Mouse (Mus musculus): Measurements from ENCODE around the gene Ide. TPM values are rescaled to one million over a fixed set of nuclear protein-coding genes. Genes with fewer than 3 reads are reported as not detected.

Ide gene
- polyA plus RNA-seq, 2 experiments, result 10.6 to 31.3 TPM

- H3K9me3 ChIP-seq (ENCODE audit: control insufficient read depth, low read length), result no peaks in the 10 kb centered on the region
- peak overlapping the region; percentile 39 for H3K27ac ChIP-seq
- H3K9ac ChIP-seq (replicated peaks), result no peak overlapping the region
- TF ChIP-seq EP300 (IDR thresholded peaks at IDR 0.05; ENCODE audit: low read depth) (peak; percentile 28; the same call in 1 of the 2 replicates), CTCF (IDR thresholded peaks at IDR 0.05; ENCODE audit: low read depth) (no peak)
- ATAC-seq (ENCODE audit: insufficient read depth) (peak; percentile 69; the same call in 1 of the 2 replicates), DNase-seq (ENCODE audit: low read depth in 3 of 3, low spot score in 3 of 3) (no peak)
- 44% methylated on average over 6 of the region's 6 CpGs for WGBS (ENCODE audit: insufficient replicate concordance)
- H3K27me3 ChIP-seq (ENCODE audit: control insufficient read depth, insufficient read depth, low read length), result no peaks in the 10 kb centered on the region
- no peak overlapping the region for H3K4me2 ChIP-seq (ENCODE audit: low read depth)
- peaks cover 25% of the 10 kb centered on the region for H3K36me3 ChIP-seq (replicated peaks; ENCODE audit: control insufficient read depth, insufficient read depth, low read depth)
- H3K4me1 ChIP-seq (replicated peaks; ENCODE audit: control insufficient read depth in 2 of 2, insufficient read depth in 2 of 2, low read length in 1 of 2), result peaks cover 9 to 10% of the 10 kb centered on the region in 2 experiments
- H3K4me3 ChIP-seq (ENCODE audit: insufficient read depth in 1 of 2, low read depth in 2 of 2, low read length in 2 of 2), result no peak overlapping the region
These were observed 112.3 kb downstream of the Ide start for GRCm38 (mm10) chr19:37225197-37225862.

Other genes with a start within 250 kb of the Ide start
- 40.9 and 69.6 TPM in 2 replicates for gene March5, start 130.3 kb downstream of the Ide start, polyA plus RNA-seq (2012; rRNA removed)
- 145 and 153 TPM in 2 replicates for gene March5, start 130.3 kb downstream of the Ide start, polyA plus RNA-seq (2014; fragmentation: Nextera tagmentation; extraction: Ambion mirVana)
- 1.8 and 2.4 TPM in 2 replicates for gene Cpeb3, start 129.3 kb downstream of the Ide start, polyA plus RNA-seq (2012; rRNA removed)
- 1.8 and 1.9 TPM in 2 replicates for gene Cpeb3, start 129.3 kb downstream of the Ide start, polyA plus RNA-seq (2014; fragmentation: Nextera tagmentation; extraction: Ambion mirVana)
- 23.0 and 35.8 TPM in 2 replicates for gene Kif11, start 38.6 kb upstream of the Ide start, polyA plus RNA-seq (2012; rRNA removed)
- gene Kif11, start 38.6 kb upstream of the Ide start, polyA plus RNA-seq (2014; fragmentation: Nextera tagmentation; extraction: Ambion mirVana), result 53.2 and 55.6 TPM in 2 replicates
- gene Hhex, start 97.0 kb upstream of the Ide start, polyA plus RNA-seq (2012; rRNA removed), result 10.3 and 10.4 TPM in 2 replicates
- gene Hhex, start 97.0 kb upstream of the Ide start, polyA plus RNA-seq (2014; fragmentation: Nextera tagmentation; extraction: Ambion mirVana), result 13.5 and 14.0 TPM in 2 replicates
- gene Exoc6, start 212.6 kb upstream of the Ide start, polyA plus RNA-seq (2012; rRNA removed), result 11.4 and 17.3 TPM in 2 replicates
- 31.6 and 32.4 TPM in 2 replicates for gene Exoc6, start 212.6 kb upstream of the Ide start, polyA plus RNA-seq (2014; fragmentation: Nextera tagmentation; extraction: Ambion mirVana)

All from liver, embryonic 14.5 days (tissue).